Mouse (Mus musculus) kidney, postnatal 14 days (tissue): ENCODE results near the gene Trim66.

Experiments
- DNase-seq: peaks from one replicate; pipeline ENCODE4 v3.0.0; 2022; ENCODE audit warnings: mixed read lengths

The Trim66 gene

GRCm38 (mm10) chr7:109508034-109508433 is at the start of gene Trim66:
TSS of gene Trim66 (minus strand) at chr7:109508134.
- DNase-seq, result no peak

GRCm38 (mm10) chr7:109546726-109547125 is 38.8 kb upstream of the Trim66 start:
- no peak for DNase-seq

- no peak for DNase-seq
Measured at GRCm38 (mm10) chr7:109546186-109546585, 38.3 kb upstream of the Trim66 start.

GRCm38 (mm10) chr7:109545255-109545993 is 37.5 kb upstream of the Trim66 start:
- DNase-seq, result no peak

- no peak for DNase-seq
Measured at GRCm38 (mm10) chr7:109544792-109545191, 36.9 kb upstream of the Trim66 start.

- DNase-seq, result no peak
Measured at GRCm38 (mm10) chr7:109542364-109542628, 34.4 kb upstream of the Trim66 start.

- no peak for DNase-seq
Measured at GRCm38 (mm10) chr7:109541609-109542363, 33.9 kb upstream of the Trim66 start.

- no peak for DNase-seq
Measured at GRCm38 (mm10) chr7:109540902-109541301, 33.0 kb upstream of the Trim66 start.

GRCm38 (mm10) chr7:109536451-109536946 is 28.6 kb upstream of the Trim66 start:
- DNase-seq, result peak; percentile 79

GRCm38 (mm10) chr7:109534921-109535320 is 27.0 kb upstream of the Trim66 start:
- no peak for DNase-seq

GRCm38 (mm10) chr7:109533888-109534287 is 26.0 kb upstream of the Trim66 start:
- DNase-seq, result no peak

- no peak for DNase-seq
Measured at GRCm38 (mm10) chr7:109533129-109533528, 25.2 kb upstream of the Trim66 start.

GRCm38 (mm10) chr7:109532691-109533090 is 24.8 kb upstream of the Trim66 start:
- DNase-seq, result no peak

- DNase-seq, result no peak
Measured at GRCm38 (mm10) chr7:109531501-109531900, 23.6 kb upstream of the Trim66 start.

- no peak for DNase-seq
Measured at GRCm38 (mm10) chr7:109529741-109530140, 21.8 kb upstream of the Trim66 start.

- peak; percentile 70 for DNase-seq
Measured at GRCm38 (mm10) chr7:109528356-109528755, 20.4 kb upstream of the Trim66 start.

- DNase-seq, result no peak
Measured at GRCm38 (mm10) chr7:109527536-109527935, 19.6 kb upstream of the Trim66 start.

- DNase-seq, result no peak
Measured at GRCm38 (mm10) chr7:109525740-109526663, 18.1 kb upstream of the Trim66 start.

GRCm38 (mm10) chr7:109524763-109525162 is 16.8 kb upstream of the Trim66 start:
- DNase-seq, result no peak

- no peak for DNase-seq
Measured at GRCm38 (mm10) chr7:109524442-109524744, 16.5 kb upstream of the Trim66 start.

GRCm38 (mm10) chr7:109523741-109524441 is 16.0 kb upstream of the Trim66 start:
- no peak for DNase-seq

- no peak for DNase-seq
Measured at GRCm38 (mm10) chr7:109523304-109523703, 15.4 kb upstream of the Trim66 start.

GRCm38 (mm10) chr7:109522084-109522483 is 14.2 kb upstream of the Trim66 start:
- no peak for DNase-seq
